Mouse (Mus musculus) spleen, adult 2 months (tissue): ENCODE data around the gene Slc4a4.

Experiments
- CTCF ChIP-seq: fragments of 200-500 bp; IDR thresholded peaks from 2 replicates; pipeline ENCODE4 v1.5.1; 2011; ENCODE audit warnings: mild to moderate bottlenecking, inconsistent platforms; ENCODE audit not compliant: insufficient read depth, insufficient read length, insufficient replicate concordance; ENCODE audit errors: extremely low read depth
- POLR2A ChIP-seq: fragments of 200-500 bp; IDR thresholded peaks from 2 replicates; pipeline ENCODE4 v1.6.1; 2011; ENCODE audit warnings: low read depth, low read length, inconsistent platforms

- TF ChIP-seq CTCF (no peak), POLR2A (no peak)
Observed at GRCm38 (mm10) chr5:88997277-88997676, 110.7 kb downstream of the Slc4a4 start.
